Mouse (Mus musculus) Patski (cell line): ENCODE data around the gene Shmt2. TPM values are rescaled to one million over a fixed set of nuclear protein-coding genes. Genes with fewer than 3 reads are reported as not detected.
A peak's percentile ranks its signal among the peaks of the same experiment; 100 is the strongest.

ENCODE experiments used
- ATAC-seq: fragments of 100-300 bp; one replicate; pipeline ENCODE4 v1.8.0; 2021
- CTCF ChIA-PET: fragments of 350-600 bp; sonication (Branson Sonifier 250); formaldehyde crosslinking; loops from one replicate; lab custom pipeline; 2022; ENCODE audit warnings: inconsistent platforms; lab: Charles Lee
- POLR2A ChIA-PET: fragments of 350-600 bp; sonication (Branson Sonifier 250); formaldehyde crosslinking; loops from one replicate; lab custom pipeline; 2022; ENCODE audit warnings: antibody characterized with exemption, inconsistent platforms; lab: Charles Lee
- DNase-seq: peaks from one replicate; pipeline ENCODE4 v3.0.0-alpha.2; 2011; ENCODE audit warnings: low read depth, low spot score
- H3K27me3 ChIP-seq: fragments of 371-371 bp; one replicate; pipeline ENCODE4 v1.5.1; 2021
- CTCF ChIP-seq: fragments of 100-300 bp; IDR thresholded peaks from one replicate; pipeline ENCODE4 v1.5.1; 2021
- in situ Hi-C: fragments of 300-500 bp; cut with MboI; formaldehyde crosslinking; loops from 3 replicates; pipeline ENCODE4 v1.11.1; 2018; ENCODE audit warnings: low pct_unique_long_range_greater_than_20kb, mixed read lengths
- polyA plus RNA-seq: library from polyadenylated mRNA; unstranded; gene quantifications from one replicate; pipeline ENCODE4 v1.2.3, GENCODE M21; 2021

Gene Shmt2
- polyA plus RNA-seq = 144 TPM

GRCm38 (mm10) chr10:127522088-127522581, at the start of gene Shmt2:
TSS of gene Shmt2 (minus strand) at chr10:127522444.
- ChIA-PET CTCF (interaction anchor here (1.1 to 5.7 kb wide), 5 partner anchors 9 to 43 kb away, joined by 3 to 37 read pairs (median 7); no protein-coding TSS in a partner anchor), POLR2A (interaction anchor here (2.8 kb wide), 1 partner anchor 9 kb away, joined by 10 read pairs; no protein-coding TSS in a partner anchor)
- no peak for TF ChIP-seq CTCF
- in situ Hi-C loops = no loop called here
- ATAC-seq (peak; percentile 32), DNase-seq (peak; percentile 73)
- H3K27me3 ChIP-seq = no peaks in the 10 kb centered on the region

GRCm38 (mm10) chr10:127570937-127571641, 48.8 kb upstream of the Shmt2 start:
- ChIA-PET CTCF (interaction anchor here (1.3 kb wide), 1 partner anchor 65 kb away, joined by 3 read pairs; no protein-coding TSS in a partner anchor), POLR2A (interaction anchor here (0.6 to 1.6 kb wide), 2 partner anchors 15 to 51 kb away, joined by 3 read pairs; no protein-coding TSS in a partner anchor)
- no peak for DNase-seq
- no peak for ATAC-seq
- H3K27me3 ChIP-seq = no peaks in the 10 kb centered on the region
- in situ Hi-C loops = no loop called here
- TF ChIP-seq CTCF = no peak

- ChIA-PET POLR2A (interaction anchor here (1.6 kb wide), 1 partner anchor 52 kb away, joined by 3 read pairs; no protein-coding TSS in a partner anchor), CTCF (interaction anchor here (1.3 kb wide), 1 partner anchor 66 kb away, joined by 3 read pairs; no protein-coding TSS in a partner anchor)
- ATAC-seq = no peak
- no peaks in the 10 kb centered on the region for H3K27me3 ChIP-seq
- in situ Hi-C loops = no loop called here
- no peak for TF ChIP-seq CTCF
- DNase-seq = no peak
Observed at GRCm38 (mm10) chr10:127570384-127570783, 48.1 kb upstream of the Shmt2 start.

- no peak for TF ChIP-seq CTCF
- DNase-seq = peak; percentile 41
- in situ Hi-C loops = no loop called here
- ChIA-PET POLR2A (interaction anchor here (1.6 kb wide), 1 partner anchor 53 kb away, joined by 3 read pairs; no protein-coding TSS in a partner anchor), CTCF (interaction anchor here (0.6 to 3.3 kb wide), 9 partner anchors 14 to 375 kb away, joined by 3 to 26 read pairs (median 5); partner anchors contain the start of genes Lrp1 and Stat6)
- ATAC-seq = no peak
- no peaks in the 10 kb centered on the region for H3K27me3 ChIP-seq
Observed at GRCm38 (mm10) chr10:127569450-127569849, 47.2 kb upstream of the Shmt2 start.

GRCm38 (mm10) chr10:127566553-127567326, 44.5 kb upstream of the Shmt2 start:
- TF ChIP-seq CTCF = no peak
- ChIA-PET CTCF (interaction anchor here (1.0 to 3.3 kb wide), 3 partner anchors 53 to 58 kb away, joined by 3 to 26 read pairs (median 3); partner anchors contain the start of gene Lrp1), POLR2A (no interaction called here)
- ATAC-seq (no peak), DNase-seq (no peak)
- H3K27me3 ChIP-seq = no peaks in the 10 kb centered on the region
- in situ Hi-C loops = no loop called here

- DNase-seq = no peak
- CTCF ChIA-PET = no interaction called here
- in situ Hi-C loops = no loop called here
Observed at GRCm38 (mm10) chr10:127564301-127564700, 42.1 kb upstream of the Shmt2 start.

GRCm38 (mm10) chr10:127563840-127564239, 41.6 kb upstream of the Shmt2 start:
- in situ Hi-C loops = no loop called here
- ATAC-seq (no peak), DNase-seq (no peak)
- POLR2A ChIA-PET = interaction anchor here (0.9 kb wide), 1 partner anchor 71 kb away, joined by 3 read pairs; no protein-coding TSS in a partner anchor
- TF ChIP-seq CTCF = no peak
- CTCF ChIA-PET = no interaction called here
- no peaks in the 10 kb centered on the region for H3K27me3 ChIP-seq

More at GRCm38 (mm10) chr10:127564301-127564700, 42.1 kb upstream of the Shmt2 start:
- no peak for TF ChIP-seq CTCF
- H3K27me3 ChIP-seq = no peaks in the 10 kb centered on the region
- no peak for ATAC-seq
- POLR2A ChIA-PET = interaction anchor here (0.9 kb wide), 1 partner anchor 70 kb away, joined by 3 read pairs; no protein-coding TSS in a partner anchor

GRCm38 (mm10) chr10:127561145-127561544, 38.9 kb upstream of the Shmt2 start:
- in situ Hi-C loops = no loop called here
- CTCF ChIA-PET = interaction anchor here (0.9 to 2.8 kb wide), 3 partner anchors 24 to 61 kb away, joined by 3 to 8 read pairs (median 4); no protein-coding TSS in a partner anchor
- no peaks in the 10 kb centered on the region for H3K27me3 ChIP-seq
- ATAC-seq (no peak), DNase-seq (no peak)
- POLR2A ChIA-PET = interaction anchor here (1.4 kb wide), 1 partner anchor 15 kb away, joined by 4 read pairs; no protein-coding TSS in a partner anchor
- no peak for TF ChIP-seq CTCF

GRCm38 (mm10) chr10:127557397-127557796, 35.2 kb upstream of the Shmt2 start:
- ChIA-PET CTCF (interaction anchor here (1.3 to 3.8 kb wide), 3 partner anchors 11 to 45 kb away, joined by 5 to 20 read pairs (median 16); no protein-coding TSS in a partner anchor), POLR2A (no interaction called here)
- no peak for ATAC-seq
- TF ChIP-seq CTCF = no peak
- no peak for DNase-seq
- no peaks in the 10 kb centered on the region for H3K27me3 ChIP-seq
- in situ Hi-C loops = no loop called here

GRCm38 (mm10) chr10:127555703-127556102, 33.5 kb upstream of the Shmt2 start:
- TF ChIP-seq CTCF = no peak
- no peak for ATAC-seq
- ChIA-PET POLR2A (no interaction called here), CTCF (interaction anchor here (0.9 to 3.8 kb wide), 13 partner anchors 9 to 77 kb away, joined by 3 to 20 read pairs (median 5); partner anchors contain the start of genes Ndufa4l2 and Stac3)
- no peak for DNase-seq
- in situ Hi-C loops = no loop called here
- H3K27me3 ChIP-seq = no peaks in the 10 kb centered on the region
